13 mouse cellular contexts compared by ENCODE assay signal in genomic region chr5:131680127-131680845, GRCm38 (mm10).
DNase-seq lines count a peak whose midpoint lies in the region.
"Had no signal": no experiment of that assay in that cellular context is flagged by ENCODE, and none has a peak within 500 bp of the region (broad histone marks: within the 10 kb centered on the region; RNA-seq: fewer than 3 reads in every experiment).

No protein-coding gene starts in this region.

- intact Hi-C loops in heart, postnatal 36 days (cut with DNase I): no loop called here
- intact Hi-C loops in left cerebral cortex, postnatal 14 days (cut with DNase I): no loop called here

- peak; percentile 7 to 11 for DNase-seq in heart, adult 18-20 months
- no peak for DNase-seq in heart, postnatal 36 days
- peak; percentile 41 for DNase-seq in hindbrain, embryonic 10.5 days (ENCODE audit: low spot score)
- DNase-seq in left cerebral cortex, postnatal 14 days (ENCODE audit: low spot score in 2 of 2): peak; percentile 41 to 46
- DNase-seq in right cerebral cortex, postnatal 10 days (ENCODE audit: low spot score in 2 of 2): peak; percentile 51 to 62
- DNase-seq in ovary, postnatal 14 days (ENCODE audit: low spot score): no peak
- DNase-seq in thymus, adult 18-20 months: no peak
- no peak for DNase-seq in kidney, postnatal 10 days
- DNase-seq: B cell, adult 2 months; cerebellum, adult 9-10 months; kidney, postnatal 4 days; lung, embryonic 14.5 days had no signal

- no peak overlapping the region for H3K4me3 ChIP-seq in hindbrain, embryonic 10.5 days
- H3K4me3 ChIP-seq: heart, embryonic 10.5 days had no signal

- peaks cover 21% of the 10 kb centered on the region for H3K4me1 ChIP-seq in hindbrain, embryonic 10.5 days (replicated peaks)

- 53% methylated on average over 12 of the region's 12 CpGs for WGBS in hindbrain, embryonic 10.5 days

- H3K36me3 ChIP-seq in hindbrain, embryonic 10.5 days: 0 out of 2 replicates have a peak, but pooled peaks cover 5% of the 10 kb centered on the region

- H3K9me3 ChIP-seq in hindbrain, embryonic 10.5 days: peaks cover 5% of the 10 kb centered on the region

- no peaks in the 10 kb centered on the region for H3K27me3 ChIP-seq in hindbrain, embryonic 10.5 days (ENCODE audit: insufficient read depth, poor library complexity, severe bottlenecking)

- H3K27ac ChIP-seq in hindbrain, embryonic 10.5 days: peak overlapping the region; percentile 71
- H3K27ac ChIP-seq: heart, embryonic 10.5 days had no signal

Comparison
In these comparisons a context has a peak if more than half of its experiments do, and no peak if none do; other contexts are left out.
1. DNase-seq: peak in heart, adult 18-20 months (2 of 2), hindbrain, embryonic 10.5 days (single experiment), left cerebral cortex, postnatal 14 days (2 of 2) and right cerebral cortex, postnatal 10 days (2 of 2); none in heart, postnatal 36 days (0 of 2), ovary, postnatal 14 days (single experiment), thymus, adult 18-20 months (0 of 2) and kidney, postnatal 10 days (single experiment).